Mouse (Mus musculus): ENCODE data around the gene Pou4f2.
A peak's percentile ranks its signal among the peaks of the same experiment; 100 is the strongest.

Pou4f2 gene

DNA sequence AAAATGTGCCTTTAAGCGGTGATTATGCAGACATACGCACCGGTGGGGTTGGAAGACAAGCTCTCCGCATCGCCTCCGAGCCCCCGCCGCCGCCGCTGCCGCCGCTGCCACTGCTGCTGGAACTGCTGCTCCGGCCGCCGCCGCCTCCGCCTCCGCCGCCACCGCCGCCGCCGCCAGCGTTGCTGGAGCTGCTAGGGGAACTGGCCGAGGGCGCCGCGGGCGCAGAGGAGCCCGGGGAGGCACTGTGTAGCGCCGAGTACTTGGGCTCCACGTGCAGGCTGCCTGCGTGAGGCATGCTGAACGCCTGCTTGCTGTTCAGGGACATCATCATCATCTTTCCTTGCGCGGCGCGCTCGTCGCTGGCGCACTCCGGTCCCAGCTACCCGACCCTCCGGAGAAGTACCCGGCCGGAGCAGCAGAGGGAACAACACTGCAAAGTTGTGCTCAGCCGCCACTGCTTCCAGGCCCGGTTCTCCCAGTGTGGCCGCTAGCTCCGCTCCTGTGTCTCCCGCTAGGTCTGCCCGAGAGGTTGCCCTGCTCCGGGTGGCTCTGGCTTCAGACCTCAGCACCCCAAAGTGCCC is at the start of gene Pou4f2:
Pou4f2 (minus strand) TSS at position 575 of the 581 bp plus-strand sequence.
- DNase-seq = no peak

DNA sequence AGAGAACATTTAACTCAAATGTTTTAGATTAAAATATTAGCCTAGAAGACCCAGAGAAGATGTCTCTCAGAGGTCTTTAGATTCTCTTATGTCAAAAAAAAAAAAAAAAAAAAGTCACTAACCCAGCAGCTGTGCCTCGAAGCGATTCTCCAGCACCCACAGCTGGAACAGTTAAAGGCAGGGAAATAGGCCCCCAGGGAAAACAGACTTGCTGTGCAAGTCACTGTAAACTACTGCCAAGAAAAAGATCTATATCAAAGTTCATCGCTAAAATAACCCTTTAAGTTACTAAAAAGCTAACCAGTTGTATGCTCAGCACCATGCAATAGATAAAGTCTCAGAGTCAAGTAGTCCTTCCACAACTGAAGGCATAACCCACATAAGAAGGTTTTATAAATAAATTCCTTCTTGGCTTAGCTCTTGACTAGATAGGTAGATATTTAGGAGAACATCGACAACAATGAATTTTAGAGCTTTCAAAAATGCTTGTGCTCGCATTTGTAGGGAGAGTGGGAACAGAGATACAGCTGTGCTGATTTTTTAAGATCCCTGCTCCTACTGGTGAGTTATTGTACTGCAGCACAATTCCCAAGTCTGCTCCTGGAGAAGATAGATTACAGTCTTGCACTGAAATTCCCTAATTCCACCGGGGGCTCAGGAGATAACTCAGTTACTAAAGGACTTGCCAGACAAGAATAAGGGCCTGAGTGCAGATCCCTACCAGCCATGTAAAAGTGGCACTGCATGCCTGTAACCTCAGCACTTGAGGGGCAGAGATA is 40.8 kb upstream of the Pou4f2 start:
- peak in 1 of 2 experiments; percentile 1 for DNase-seq

DNA sequence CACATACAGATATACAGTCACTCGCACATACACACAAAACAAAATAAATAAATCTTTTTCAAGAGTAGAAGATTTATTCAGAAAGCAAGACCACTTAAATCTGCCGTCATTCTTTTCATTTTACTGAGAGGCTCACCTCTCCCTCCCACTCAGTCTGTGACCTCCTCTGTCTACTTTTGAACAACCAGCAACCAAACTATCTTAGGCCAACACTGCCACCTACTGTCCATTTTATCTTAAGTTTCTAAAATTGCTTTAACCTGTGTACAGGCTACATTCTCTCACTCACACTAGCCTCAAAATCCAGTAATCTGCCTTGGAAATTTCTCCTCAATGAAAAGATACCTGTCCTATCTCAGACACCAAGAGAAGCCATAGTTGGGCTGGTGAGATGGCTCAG is 31.4 kb upstream of the Pou4f2 start:
- DNase-seq = no peak

DNA sequence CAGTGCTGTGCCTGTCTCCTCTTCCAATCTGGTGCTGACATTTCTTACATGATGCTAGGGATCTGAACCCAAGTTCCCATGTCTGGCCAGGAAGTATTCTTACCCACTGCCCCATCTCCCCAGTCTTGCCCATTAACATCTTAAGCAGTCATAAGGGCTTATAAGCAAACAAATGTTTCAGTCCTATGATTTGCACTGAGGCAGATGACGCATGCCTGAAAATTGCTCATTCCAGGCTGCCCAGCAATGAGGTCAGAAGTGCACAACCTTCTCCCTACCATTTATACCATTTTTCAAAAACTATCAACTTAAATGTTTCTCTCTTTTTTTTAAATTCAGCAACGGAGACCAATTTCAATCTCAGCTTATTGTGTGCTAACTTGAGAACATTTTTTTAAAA is 27.5 kb upstream of the Pou4f2 start:
- no peak for DNase-seq

DNA sequence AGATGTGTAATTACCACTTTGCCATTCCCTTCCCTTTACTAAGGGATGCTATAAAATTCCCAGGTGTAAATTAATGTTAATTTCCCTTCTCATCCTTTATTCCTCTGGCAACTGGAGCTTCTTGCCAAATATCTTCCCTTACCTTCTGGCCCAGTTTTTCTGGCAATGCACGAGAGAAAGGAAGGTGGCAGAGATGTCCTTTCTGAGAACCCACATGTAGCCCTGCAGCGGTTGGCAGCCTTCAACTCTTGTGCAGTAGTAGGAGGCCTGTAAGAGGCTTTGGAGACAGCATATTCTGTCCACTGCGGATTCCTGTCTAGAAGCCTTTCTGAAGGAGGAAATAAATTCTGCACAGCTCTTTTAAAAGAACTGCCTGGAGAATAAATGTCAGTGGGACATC is 20.0 kb upstream of the Pou4f2 start:
- DNase-seq = no peak

DNA sequence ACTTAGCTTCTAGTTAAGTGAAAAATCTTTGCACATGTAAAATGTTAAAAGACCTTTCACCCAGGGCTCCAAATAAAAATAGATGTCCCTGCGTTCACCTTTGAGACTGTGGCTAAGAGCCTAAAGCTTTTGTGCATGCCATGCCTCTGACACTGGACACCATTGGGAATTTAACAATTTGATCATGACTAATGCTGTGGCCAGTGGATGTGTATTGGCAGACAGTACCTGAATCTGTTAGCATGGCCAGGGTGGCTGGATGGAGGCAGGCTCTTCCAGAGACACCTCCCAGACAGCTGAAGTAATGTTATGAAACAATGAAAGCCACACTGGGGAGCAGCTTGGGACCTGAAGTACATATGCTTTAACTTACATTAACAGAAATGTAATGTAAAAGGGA is 6.3 kb upstream of the Pou4f2 start:
- DNase-seq = no peak

DNA sequence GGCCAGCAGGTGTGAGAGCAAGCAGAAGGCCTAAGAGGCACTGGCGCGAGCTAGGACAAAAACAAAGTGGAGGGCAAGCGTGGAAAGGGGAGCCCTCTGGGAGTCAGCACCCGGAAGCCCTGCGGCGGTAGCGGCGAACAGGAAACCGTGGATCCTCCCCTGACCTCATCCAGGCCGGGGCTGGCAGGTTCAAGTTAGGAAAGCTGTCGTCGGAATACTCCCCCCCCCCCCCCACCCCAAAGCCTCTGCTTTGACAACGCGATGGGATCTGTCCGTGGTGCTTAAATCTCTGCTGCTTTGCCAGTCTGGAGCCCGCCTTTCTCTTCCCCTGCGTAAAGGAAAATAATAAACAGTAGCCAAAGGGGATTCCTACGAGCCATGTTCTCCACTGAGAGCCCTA is 1.7 kb upstream of the Pou4f2 start:
- peak in 1 of 2 experiments; percentile 60 for DNase-seq

DNA sequence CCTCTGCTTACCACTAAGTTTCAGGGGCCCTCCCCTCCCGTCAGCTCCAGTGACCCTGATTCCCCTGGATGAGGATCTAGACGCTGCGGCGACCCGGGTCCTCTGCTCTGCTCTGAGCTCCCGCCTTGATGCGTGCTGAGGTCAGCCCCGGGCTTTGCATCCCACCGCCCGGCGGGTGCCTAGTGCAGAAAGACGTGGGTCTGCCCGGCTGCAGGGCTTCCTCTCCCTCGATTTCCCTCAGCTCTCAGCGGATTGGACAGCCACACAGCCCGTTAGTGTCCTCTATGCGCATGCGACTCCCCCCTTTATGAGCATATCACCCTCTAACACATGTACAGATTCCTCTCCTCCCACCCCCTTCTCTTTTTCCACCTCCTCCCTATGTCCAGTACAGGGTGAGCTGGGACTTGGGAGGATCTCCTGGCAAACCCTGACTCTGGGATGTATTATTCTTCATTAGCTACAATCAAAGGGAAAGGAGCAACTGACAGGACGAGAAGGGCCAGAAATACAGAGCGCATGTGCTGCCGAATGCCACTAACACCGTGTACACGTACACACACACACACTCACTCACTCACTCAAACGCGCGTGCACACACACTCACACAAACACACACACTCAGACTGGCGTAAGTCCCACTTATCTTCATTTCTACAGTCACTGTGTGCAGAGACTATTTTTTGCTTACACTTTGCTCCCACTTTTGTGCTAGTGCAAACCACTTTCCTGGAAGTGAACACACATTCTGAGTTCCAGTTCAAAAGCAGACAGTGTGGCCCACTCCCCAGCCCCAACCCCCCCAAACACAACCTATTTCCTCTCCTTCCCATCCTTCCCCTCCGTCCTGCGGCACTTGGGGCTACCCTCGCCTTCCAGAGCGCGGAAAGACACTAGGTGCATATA is 948 bp upstream of the Pou4f2 start:
- DNase-seq = no peak

DNA sequence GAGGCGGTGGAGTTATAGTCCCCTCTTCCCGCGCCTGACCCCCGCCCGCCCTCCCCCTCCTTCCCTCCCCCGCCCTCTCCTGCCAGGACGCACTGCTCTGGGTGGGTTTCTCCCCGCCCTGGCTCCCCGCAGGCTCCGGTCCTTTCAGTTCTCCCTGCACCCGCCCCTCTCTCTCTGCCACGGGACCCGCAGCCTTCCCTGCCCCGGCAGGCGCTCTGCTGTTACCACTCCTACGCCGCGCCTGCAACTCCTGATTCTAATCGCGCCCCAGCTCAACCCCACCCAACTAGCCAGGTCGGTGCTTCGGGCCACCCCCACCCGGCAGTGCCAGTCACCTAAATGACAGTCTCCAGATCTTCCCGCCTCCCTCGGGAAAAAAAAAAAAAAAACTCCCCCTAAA is 216 bp upstream of the Pou4f2 start:
- DNase-seq = no peak

DNA sequence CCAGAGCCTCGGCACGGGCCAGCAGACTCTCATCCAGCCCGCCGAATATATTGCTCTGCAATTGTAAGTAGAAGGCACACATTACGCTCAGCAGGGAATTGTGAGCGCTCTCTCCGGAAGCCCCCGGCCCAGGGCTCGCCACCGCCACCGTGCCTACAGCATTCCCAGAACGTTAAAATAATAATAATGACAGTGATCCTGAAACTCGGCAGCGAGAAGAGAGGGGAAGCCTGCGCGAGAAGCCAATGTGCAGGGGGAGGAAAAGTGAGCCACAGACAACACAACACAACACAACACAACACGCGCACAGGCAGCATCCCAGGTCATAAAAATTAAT is 853 bp downstream of the Pou4f2 start:
- no peak for DNase-seq

DNA sequence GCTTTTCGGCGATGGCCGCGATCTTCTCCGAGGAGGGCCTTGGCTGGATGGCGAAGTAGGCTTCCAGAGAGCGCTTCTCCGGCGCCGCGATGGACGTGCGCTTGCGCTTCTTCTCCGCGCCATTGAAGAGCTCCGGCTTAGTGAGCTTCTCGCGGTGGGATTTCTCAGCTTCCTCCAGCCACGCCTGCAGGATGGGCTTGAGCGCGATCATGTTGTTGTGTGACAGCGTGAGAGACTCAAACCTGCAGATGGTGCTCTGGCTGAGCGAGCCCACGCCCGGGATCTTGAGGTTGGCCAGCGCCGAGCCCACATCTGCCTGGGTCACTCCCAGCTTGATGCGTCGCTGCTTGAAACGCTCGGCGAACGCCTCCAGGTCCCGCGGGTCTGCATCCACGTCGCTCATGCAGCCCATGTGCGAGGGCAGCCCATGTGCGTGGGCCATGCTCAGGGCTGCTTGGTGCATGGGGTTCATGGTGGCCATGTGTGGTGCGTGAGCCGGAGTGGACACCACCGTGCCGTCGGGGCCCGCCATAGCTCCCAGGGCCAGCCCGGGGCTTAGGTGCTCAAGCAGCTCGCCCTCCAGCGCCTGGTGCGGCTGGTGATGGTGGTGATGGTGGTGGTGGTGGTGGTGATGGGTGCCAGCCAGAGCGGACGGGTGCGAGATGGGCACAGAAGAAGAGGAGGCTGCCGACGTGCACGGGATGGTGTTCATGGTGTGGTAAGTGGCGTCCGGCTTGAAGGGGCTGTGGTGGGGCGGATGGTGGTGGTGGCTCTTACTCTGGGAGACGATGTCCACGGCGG is 1.4 kb downstream of the Pou4f2 start:
- no peak for DNase-seq

DNA sequence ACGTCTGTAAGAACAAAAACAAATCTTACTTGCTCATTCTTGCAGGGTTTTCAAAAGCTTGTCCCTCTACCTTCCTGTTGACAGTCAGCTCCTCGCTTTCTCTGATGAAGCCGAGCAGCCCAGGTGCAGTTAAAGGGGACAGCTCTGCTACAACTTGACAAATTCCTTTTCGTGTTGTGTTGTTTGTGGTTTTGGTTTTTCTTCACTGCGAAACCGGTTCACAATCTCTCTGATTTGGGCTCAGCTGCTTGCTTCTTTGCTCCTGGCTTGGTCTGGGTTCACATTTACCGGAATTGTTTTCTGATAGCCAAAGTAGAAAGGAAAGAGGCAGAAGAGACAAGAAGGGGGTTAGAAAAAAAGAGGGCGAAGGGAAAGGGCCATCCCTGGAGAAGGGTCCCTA is 2.1 kb downstream of the Pou4f2 start:
- DNase-seq = no peak

DNA sequence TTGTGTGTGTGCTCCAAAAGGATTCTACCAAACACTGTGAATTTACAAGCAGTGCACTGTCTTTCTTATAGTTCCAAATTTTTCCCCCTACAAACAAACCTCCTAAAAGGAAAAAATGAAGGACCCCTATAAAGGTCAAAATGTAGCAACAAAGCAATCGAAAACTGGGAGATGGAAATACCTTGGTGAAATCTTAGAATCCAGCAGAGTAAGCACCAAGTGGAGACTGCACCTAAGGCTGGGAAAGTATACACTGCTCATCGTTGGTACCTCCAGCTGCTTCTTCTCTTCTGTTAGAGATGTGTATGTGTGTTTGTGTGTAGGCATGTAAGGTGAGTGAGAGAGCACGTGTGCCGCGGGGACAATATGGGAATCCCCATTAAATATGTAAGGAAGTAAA is 3.1 kb downstream of the Pou4f2 start:
- DNase-seq = no peak

DNA sequence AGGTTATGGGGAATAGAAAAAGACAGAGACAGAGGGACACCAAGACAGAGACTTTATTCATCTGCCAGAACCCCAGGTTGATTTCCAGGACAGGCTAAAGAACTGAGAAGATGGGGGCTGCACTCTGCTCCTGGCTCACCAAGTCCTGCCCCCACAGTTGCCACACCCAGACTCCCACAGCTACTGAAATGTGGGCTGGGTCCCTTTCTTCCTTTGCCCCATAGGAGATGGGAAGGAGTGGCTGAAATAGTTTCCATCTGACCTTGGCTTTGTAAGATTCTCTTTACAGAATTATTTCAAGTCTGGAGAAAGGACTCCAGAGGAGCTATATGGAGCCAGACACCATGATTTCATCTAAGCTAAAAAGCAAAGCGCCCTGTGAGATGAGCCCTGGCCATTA is 4.0 kb downstream of the Pou4f2 start:
- DNase-seq = no peak

DNA sequence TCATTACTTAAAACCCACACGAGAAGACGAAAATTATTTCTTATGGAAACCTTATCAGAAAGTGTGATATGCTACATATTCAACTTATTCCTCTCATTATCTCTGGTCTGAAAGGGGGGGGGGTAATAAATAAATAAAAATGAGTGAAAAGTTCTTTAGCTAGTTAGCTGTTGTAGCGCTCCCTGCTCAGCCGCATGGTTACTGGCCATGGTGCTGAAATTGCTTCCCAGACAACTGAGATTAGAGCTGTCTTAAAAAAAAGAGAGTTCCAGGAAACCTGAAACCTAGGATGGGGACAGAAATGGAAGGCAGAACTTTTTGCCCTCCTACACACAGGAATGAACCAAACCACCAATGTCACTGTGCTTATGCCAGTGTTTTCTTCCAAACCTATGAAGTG is 5.1 kb downstream of the Pou4f2 start:
- DNase-seq = peak in 1 of 2 experiments; percentile 62

DNA sequence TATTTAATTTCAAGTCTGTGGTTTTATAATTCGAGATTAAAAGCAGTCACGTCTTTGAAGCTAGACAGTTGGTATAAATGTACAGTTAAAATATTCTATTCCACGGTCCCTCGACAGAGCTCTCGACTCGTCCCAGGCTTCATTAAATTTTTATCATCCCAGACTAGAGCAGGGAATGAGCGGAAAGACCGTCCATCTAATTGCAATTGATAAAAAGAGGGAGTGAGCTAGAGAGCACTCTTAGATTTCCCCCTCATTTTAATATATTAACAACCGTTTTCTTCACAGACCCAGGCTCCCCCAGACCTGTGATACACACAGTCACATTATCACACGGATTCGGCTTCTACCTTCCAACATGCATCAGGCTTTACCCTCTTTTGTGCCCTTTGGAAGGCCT is 8.3 kb downstream of the Pou4f2 start:
- DNase-seq = no peak

DNA sequence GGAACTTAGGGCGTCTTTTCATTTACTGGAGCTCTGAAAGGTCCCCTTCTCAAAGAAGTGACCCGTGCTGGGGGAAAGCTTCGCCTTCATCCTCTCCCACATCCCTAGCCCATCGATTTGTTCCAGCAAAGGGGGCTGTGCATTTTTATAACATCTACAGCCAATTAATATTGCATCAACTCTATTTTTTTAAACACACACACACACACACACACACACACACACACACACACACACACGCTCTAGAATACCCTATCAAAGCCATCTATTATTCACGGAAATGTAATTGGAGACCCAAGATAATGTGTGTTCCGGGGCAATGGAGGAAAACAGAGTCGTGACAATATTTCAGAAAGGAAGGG is 8.7 kb downstream of the Pou4f2 start:
- DNase-seq = no peak

DNA sequence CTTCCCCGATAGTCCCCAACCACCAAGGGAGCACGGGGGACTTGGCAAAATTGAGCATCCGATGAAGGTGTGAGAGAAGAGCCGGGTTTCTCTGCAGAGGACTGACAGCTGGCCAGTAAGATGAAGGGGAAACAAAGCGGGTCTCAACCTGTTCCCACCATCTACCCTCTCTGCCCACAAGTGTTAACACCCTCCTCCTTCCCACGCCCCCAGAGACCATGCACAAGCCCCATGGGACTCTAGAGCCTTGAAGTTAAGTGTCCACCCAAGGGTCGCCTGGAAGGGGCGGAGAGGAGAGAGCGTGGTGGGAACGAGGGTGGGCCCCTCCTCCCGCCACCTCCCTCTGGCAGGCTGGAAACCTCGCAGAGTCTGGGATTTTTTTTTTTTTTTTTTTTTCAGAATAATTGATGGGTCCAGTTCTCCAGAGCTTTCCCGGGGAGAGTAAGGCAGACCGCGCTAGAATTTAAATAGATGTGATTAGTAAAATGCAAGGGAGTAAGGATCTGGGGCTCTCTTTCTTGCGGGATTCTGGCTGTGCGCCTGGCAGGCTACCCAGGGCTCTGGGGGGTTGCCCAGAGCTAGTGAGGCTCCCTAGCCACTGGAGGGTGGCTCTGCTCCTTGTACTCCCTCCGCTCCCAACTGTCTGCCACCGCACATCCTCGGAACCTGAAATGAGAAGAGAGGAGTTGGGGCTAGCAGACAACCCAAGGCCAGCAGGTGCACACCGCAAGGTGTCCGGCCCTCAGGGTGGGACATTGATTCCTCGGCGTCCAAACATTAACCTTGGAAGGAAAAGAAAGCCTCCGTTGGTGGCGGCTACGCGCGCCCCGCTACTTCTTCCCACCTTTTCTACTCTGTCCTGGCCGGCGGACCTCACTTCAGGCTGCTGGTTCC is 9.3 kb downstream of the Pou4f2 start:
- no peak for DNase-seq

DNA sequence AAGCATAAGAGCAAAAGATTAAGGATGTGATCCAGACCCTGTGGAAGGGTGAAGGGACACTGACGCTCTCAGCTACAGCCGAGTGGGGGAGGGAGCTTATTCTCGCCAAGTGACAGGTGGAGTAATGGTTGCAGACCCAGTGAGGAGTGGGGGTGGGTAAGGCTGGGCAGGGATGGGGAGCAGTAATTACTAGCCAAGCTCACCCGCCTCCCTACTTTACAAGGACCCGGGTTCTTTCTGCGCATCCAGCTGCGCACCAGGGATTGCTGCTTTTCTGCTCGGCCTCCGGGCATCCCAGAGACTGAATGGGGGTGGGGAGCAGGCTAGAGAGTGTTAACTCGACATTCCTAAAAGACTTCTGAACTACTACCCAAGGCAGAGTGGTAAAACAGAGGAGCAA is 10.0 kb downstream of the Pou4f2 start:
- DNase-seq = no peak

DNA sequence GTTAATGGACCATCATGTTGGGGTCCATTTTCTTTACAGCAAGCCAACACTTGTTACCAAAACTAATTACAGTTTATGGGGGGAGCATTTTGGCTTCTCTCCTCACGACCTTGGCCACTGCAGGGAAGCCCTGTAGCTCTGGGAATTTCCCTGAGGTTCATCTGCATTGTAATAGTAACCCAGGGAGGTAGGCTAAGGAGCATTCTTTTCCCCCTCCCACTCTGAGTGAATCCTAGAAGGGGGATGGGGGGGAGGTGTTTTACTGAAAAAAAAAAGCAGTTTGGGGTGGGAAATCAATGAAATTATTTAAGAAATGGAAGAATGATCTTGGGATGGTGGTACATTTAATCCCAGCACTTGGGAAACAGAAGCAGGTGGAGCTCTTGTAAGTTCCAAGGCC is 12.5 kb downstream of the Pou4f2 start:
- no peak for DNase-seq

DNA sequence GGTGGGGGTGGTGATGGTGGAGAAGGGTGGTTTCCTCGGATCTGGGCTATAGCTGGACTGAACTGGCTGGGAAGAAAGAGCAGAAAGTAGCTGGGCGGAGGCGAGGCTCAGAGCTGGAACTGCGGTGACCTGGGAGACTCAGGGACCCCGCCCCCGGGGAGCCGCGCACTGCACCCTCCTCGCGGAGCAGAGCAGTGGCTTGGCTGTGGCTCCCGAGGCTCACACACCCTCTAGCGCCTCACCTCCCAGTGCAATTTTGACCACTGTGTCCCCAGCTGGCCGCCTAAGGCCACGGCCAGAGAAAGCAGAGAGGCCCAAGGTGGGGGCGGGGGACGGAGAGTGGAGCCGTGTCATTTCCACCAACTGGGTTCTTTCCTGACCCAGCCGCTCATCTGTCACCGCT is 16.3 kb downstream of the Pou4f2 start:
- DNase-seq = no peak

DNA sequence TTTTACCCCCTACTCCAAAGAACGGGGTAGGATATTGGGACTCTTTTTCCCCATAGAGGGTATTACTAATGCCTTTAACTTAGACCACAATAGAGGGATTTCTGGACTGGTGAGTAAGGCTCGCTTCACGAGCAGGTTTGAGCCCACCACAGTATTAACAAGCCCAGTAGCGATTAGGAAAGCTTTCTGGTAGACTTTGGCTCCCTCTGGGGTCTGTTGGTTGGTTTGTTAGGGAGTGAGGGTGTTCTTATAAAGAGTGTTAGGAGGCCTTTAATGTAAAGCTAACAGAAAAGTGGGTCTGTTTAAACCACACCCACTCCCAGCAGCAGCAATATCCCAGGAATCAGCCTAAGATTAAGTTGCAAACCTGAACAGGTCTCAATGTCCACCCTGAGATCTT is 17.2 kb downstream of the Pou4f2 start:
- DNase-seq = no peak

Measured in kidney, postnatal 25 days (tissue).